Mouse (Mus musculus): ENCODE data around the gene Tmem39a. TPM values are rescaled to one million over a fixed set of nuclear protein-coding genes. Genes with fewer than 3 reads are reported as not detected.

Gene Tmem39a
- polyA plus RNA-seq, 2 experiments, result 27.8 to 29.3 TPM

DNA sequence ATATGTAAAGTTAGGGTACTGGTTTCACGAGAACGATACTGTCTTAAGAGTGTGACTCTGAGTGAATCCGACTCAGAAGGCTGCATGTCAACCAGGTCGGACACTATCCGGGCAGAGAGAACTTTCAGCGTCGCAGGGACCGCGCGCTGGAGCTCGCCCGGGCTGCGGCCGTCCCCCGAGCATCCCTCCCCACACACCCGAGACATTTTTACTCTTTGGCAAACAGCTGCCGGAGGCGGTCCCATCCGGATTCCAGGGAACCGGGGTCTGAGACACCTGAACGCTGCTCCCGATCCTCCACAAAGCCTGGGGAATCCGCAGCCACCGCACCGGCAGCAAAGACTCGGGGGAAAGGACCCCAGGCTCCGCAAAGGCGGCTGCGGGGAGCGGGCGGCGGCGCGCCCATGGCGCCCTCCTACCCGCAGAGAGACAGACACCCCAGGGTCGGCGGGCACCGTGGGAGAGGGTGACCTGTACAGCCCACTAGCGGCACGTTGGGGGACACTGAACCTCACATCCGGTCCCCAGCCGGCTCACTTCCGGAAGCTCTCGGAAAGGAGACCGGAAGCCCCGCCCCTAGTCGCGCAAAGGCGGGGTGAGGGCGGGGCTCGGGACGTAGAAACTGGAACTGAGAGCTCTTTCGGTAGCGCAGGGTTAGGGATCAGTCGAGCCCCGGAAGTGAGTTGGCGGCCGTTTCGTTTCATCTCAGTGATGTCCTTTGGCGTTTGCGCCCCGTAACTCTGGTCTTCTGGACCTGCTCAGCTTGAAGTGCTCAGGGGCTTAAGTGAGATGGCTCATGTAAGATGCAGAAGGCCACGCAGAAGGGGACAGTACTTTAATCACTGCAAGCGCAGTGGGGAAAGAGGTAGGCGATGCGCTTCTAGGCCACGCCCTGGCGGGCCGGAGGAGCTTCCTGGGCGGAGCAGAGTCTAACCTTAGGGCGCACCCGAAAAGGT is 36.1 kb upstream of the Tmem39a start, which contains the start of gene Timmdc1:
Timmdc1 (minus strand) TSS at position 535 of the 956 bp plus-strand sequence.
- Histone ChIP-seq H3K27me3 (ENCODE audit: control insufficient read depth, insufficient read depth, low read length) (no peaks in the 10 kb centered on the region), H3K9me3 (ENCODE audit: control insufficient read depth, low read length) (no peaks in the 10 kb centered on the region), H3K27ac (peak within 1 kb of the TSS; percentile 94), H3K4me2 (ENCODE audit: low read depth) (peak within 1 kb of the TSS; percentile 82), H3K4me1 (replicated peaks; ENCODE audit: control insufficient read depth in 2 of 2, insufficient read depth in 2 of 2, low read length in 1 of 2) (peaks cover 9 to 11% of the 10 kb centered on the region in 2 experiments), H3K9ac (replicated peaks) (peak within 1 kb of the TSS; percentile 97), H3K36me3 (replicated peaks; ENCODE audit: control insufficient read depth, insufficient read depth, low read depth) (peaks cover 8% of the 10 kb centered on the region), H3K4me3 (ENCODE audit: insufficient read depth in 1 of 2, low read depth in 2 of 2, low read length in 2 of 2) (peak within 1 kb of the TSS; percentile 98 to 99)
- ATAC-seq (ENCODE audit: insufficient read depth) (peak; percentile 99), DNase-seq (ENCODE audit: low read depth in 3 of 3, low spot score in 3 of 3) (peak; percentile 87 to 96 (median 90))
- under 1% methylated on average over 73 of the region's 73 CpGs for WGBS (ENCODE audit: insufficient replicate concordance)
- TF ChIP-seq CTCF (IDR thresholded peaks at IDR 0.05; ENCODE audit: low read depth), result peak; percentile 48
- TF ChIP-seq EP300 (IDR thresholded peaks at IDR 0.05; ENCODE audit: low read depth), result no peak

DNA sequence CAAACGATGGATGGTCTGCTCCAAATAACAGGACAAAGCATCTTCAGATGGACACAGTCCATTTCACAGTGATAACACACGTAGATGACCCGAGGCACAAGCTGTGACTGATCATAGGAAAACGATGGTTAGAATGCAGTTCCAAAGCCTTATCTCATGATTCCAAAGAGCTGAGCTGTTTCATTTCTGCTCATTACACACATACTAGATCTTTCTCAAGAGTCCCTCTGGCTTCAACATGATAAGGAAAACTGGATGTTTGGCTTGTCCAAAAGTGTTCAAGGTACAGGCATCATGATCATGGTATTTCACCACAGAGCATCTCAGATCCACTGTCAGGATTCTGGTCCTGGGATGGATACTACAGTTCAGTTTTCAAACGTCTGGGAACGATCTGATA is 32.2 kb upstream of the Tmem39a start:
- H3K4me3 ChIP-seq (ENCODE audit: insufficient read depth in 1 of 2, low read depth in 2 of 2, low read length in 2 of 2), result no peak overlapping the region
- H3K4me1 ChIP-seq (replicated peaks; ENCODE audit: control insufficient read depth in 2 of 2, insufficient read depth in 2 of 2, low read length in 1 of 2), result peaks cover 8 to 11% of the 10 kb centered on the region in 2 experiments
- H3K36me3 ChIP-seq (replicated peaks; ENCODE audit: control insufficient read depth, insufficient read depth, low read depth), result peaks cover 3% of the 10 kb centered on the region
- WGBS (ENCODE audit: insufficient replicate concordance), result 54% methylated on average over 6 of the region's 6 CpGs
- no peaks in the 10 kb centered on the region for H3K9me3 ChIP-seq (ENCODE audit: control insufficient read depth, low read length)
- H3K4me2 ChIP-seq (ENCODE audit: low read depth), result no peak overlapping the region
- H3K9ac ChIP-seq (replicated peaks), result no peak overlapping the region
- H3K27me3 ChIP-seq (ENCODE audit: control insufficient read depth, insufficient read depth, low read length), result no peaks in the 10 kb centered on the region
- DNase-seq (ENCODE audit: low read depth in 3 of 3, low spot score in 3 of 3) (peak in 1 of 3 experiments; percentile 49), ATAC-seq (ENCODE audit: insufficient read depth) (no peak)
- no peak overlapping the region for H3K27ac ChIP-seq
- TF ChIP-seq CTCF (IDR thresholded peaks at IDR 0.05; ENCODE audit: low read depth), result no peak
- TF ChIP-seq EP300 (IDR thresholded peaks at IDR 0.05; ENCODE audit: low read depth), result no peak

DNA sequence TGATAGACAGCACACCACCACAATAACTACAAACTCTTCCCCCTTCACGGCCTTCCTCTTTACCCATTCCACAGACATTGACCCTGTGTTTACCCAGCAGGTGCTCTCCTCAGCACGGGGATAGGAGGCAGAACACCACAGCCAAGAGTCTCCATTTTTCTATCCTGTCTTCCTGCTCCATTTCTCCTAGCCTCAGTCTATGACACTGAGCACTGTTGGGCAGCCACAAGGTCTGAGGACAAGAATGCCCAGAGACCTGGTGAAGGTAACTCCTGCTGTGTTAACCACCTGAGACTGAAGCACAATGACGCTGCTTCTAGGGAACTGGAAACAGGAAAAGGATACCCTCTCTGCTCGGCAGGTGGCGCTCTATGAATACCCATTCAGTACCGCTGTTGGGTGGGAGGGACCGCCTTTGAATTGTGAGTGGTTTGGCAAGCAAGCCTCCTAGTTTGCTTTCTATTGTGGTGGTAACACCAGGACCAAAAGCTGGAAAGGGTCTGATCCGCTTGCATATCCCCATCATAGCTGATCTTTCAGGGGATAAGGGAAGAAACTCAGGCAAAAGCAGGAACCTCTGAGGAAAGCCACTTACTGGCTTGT is 21.9 kb upstream of the Tmem39a start:
- TF ChIP-seq EP300 (IDR thresholded peaks at IDR 0.05; ENCODE audit: low read depth), result no peak
- TF ChIP-seq CTCF (IDR thresholded peaks at IDR 0.05; ENCODE audit: low read depth), result peak; percentile 92
- no peak overlapping the region for H3K4me2 ChIP-seq (ENCODE audit: low read depth)
- H3K27ac ChIP-seq, result no peak overlapping the region
- H3K4me3 ChIP-seq (ENCODE audit: insufficient read depth in 1 of 2, low read depth in 2 of 2, low read length in 2 of 2), result no peak overlapping the region
- no peaks in the 10 kb centered on the region for H3K9me3 ChIP-seq (ENCODE audit: control insufficient read depth, low read length)
- no peak overlapping the region for H3K9ac ChIP-seq (replicated peaks)
- no peaks in the 10 kb centered on the region for H3K27me3 ChIP-seq (ENCODE audit: control insufficient read depth, insufficient read depth, low read length)
- no peaks in the 10 kb centered on the region; the same call in none of the 2 replicates for H3K36me3 ChIP-seq (replicated peaks; ENCODE audit: control insufficient read depth, insufficient read depth, low read depth)
- ATAC-seq (ENCODE audit: insufficient read depth), result peak; percentile 55; the same call in 1 of the 2 replicates
- no peaks in the 10 kb centered on the region for H3K4me1 ChIP-seq (replicated peaks; ENCODE audit: control insufficient read depth in 2 of 2, insufficient read depth in 2 of 2, low read length in 1 of 2)
- peak; percentile 54 to 58 (median 56) for DNase-seq (ENCODE audit: low read depth in 3 of 3, low spot score in 3 of 3)
- WGBS (ENCODE audit: insufficient replicate concordance), result 35% methylated on average over 8 of the region's 8 CpGs

DNA sequence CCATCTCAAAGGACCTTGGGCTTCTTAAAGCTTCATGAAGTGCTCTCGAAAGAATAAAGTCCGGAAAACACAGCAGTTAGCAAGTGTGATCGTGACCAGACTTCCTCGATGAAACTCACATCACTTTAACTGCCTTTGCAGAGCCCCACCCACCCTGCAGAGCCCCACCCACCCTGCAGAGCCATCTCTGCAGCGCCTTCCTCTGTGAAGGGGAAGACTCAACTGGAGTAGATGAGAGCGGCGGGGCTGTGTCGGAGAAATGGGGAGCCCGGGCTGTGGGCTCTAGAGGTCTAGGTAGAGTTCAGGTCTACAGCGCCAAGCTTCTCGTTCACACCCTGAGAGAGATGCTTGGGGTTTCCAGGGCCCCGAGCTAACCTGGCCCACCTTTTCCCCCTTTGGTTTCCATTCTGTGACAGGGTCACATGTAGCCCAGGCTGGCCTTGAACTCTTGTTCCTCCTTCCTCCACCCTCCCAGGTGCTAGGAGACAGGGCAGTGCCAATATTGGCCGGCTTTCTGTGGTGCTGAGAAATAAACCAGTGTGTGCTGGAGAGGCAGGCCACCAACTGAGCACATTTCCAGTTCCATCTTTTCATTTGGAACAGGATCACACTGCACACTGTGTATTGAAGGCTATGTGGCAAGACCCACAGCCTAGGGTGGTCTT is 19.6 kb upstream of the Tmem39a start:
- Histone ChIP-seq H3K4me2 (ENCODE audit: low read depth) (no peak overlapping the region), H3K36me3 (replicated peaks; ENCODE audit: control insufficient read depth, insufficient read depth, low read depth) (no peaks in the 10 kb centered on the region; the same call in none of the 2 replicates)

More for the DNA sequence above, 19.6 kb upstream of the Tmem39a start:
- Histone ChIP-seq H3K4me1 (replicated peaks; ENCODE audit: control insufficient read depth in 2 of 2, insufficient read depth in 2 of 2, low read length in 1 of 2) (no peaks in the 10 kb centered on the region), H3K9me3 (ENCODE audit: control insufficient read depth, low read length) (no peaks in the 10 kb centered on the region), H3K27me3 (ENCODE audit: control insufficient read depth, insufficient read depth, low read length) (no peaks in the 10 kb centered on the region), H3K4me3 (ENCODE audit: insufficient read depth in 1 of 2, low read depth in 2 of 2, low read length in 2 of 2) (no peak overlapping the region), H3K27ac (no peak overlapping the region), H3K9ac (replicated peaks) (no peak overlapping the region)
- no peak for TF ChIP-seq CTCF (IDR thresholded peaks at IDR 0.05; ENCODE audit: low read depth)
- TF ChIP-seq EP300 (IDR thresholded peaks at IDR 0.05; ENCODE audit: low read depth), result no peak
- WGBS (ENCODE audit: insufficient replicate concordance), result 77% methylated on average over 13 of the region's 13 CpGs
- DNase-seq (ENCODE audit: low read depth in 3 of 3, low spot score in 3 of 3) (no peak), ATAC-seq (ENCODE audit: insufficient read depth) (no peak)
